Mouse (Mus musculus) limb, embryonic 12.5 days (tissue): Measurements from ENCODE around the gene Grk2. TPM values are rescaled to one million over a fixed set of nuclear protein-coding genes. Genes with fewer than 3 reads are reported as not detected.

Experiments used
- ATAC-seq: fragments of 200-750 bp; cut with Nextera tagmentation; 2 replicates; pipeline ENCODE4 v1.8.0; 2017; ENCODE audit warnings: low read depth, moderate TSS enrichment; ENCODE audit not compliant: insufficient number of reproducible peaks, insufficient read depth, low FRiP score, low TSS enrichment
- H3K27ac ChIP-seq: fragments of 300-500 bp; sonication (generic); 2 replicates; pipeline ENCODE4 v1.5.1; 2016; ENCODE audit warnings: mild to moderate bottlenecking, moderate library complexity
- H3K27me3 ChIP-seq: fragments of 300-500 bp; sonication (generic); 2 replicates; pipeline ENCODE4 v1.6.1; 2016; ENCODE audit warnings: mild to moderate bottlenecking, moderate library complexity
- H3K36me3 ChIP-seq: fragments of 300-500 bp; sonication (generic); 2 replicates; pipeline ENCODE4 v1.6.1; 2016; ENCODE audit warnings: mild to moderate bottlenecking, moderate library complexity
- H3K4me1 ChIP-seq: fragments of 300-500 bp; sonication (generic); replicated peaks from 2 replicates; pipeline ENCODE4 v1.6.1; 2016
- H3K4me2 ChIP-seq: fragments of 300-500 bp; sonication (generic); 2 replicates; pipeline ENCODE4 v1.6.1; 2016; ENCODE audit warnings: mild to moderate bottlenecking, moderate library complexity
- H3K4me3 ChIP-seq: fragments of 300-500 bp; sonication (generic); replicated peaks from 2 replicates; pipeline ENCODE4 v1.5.1; 2016; ENCODE audit warnings: mild to moderate bottlenecking
- H3K9ac ChIP-seq: fragments of 300-500 bp; sonication (generic); replicated peaks from 2 replicates; pipeline ENCODE4 v1.6.1; 2016; ENCODE audit warnings: mild to moderate bottlenecking, moderate library complexity
- H3K9me3 ChIP-seq: fragments of 300-500 bp; sonication (generic); 2 replicates; pipeline ENCODE4 v1.6.1; 2016; ENCODE audit warnings: mild to moderate bottlenecking, moderate library complexity
- WGBS: fragments of 180-500 bp; shearing (Covaris S2); methylation state at CpG from one replicate; pipeline ENCODE4 v1.1.7; 2016; 5-methylcytosine and 5-hydroxymethylcytosine counted together
- polyA plus RNA-seq: library from polyadenylated mRNA; unstranded; fragments of >200 nt; fragmentation: Nextera tagmentation; extraction: Ambion mirVana; gene quantifications from 2 replicates; pipeline ENCODE4 v1.2.1, GENCODE M21; 2016

Gene Grk2
- polyA plus RNA-seq, 1 experiment from 2014 or later = 16.1 TPM

DNA sequence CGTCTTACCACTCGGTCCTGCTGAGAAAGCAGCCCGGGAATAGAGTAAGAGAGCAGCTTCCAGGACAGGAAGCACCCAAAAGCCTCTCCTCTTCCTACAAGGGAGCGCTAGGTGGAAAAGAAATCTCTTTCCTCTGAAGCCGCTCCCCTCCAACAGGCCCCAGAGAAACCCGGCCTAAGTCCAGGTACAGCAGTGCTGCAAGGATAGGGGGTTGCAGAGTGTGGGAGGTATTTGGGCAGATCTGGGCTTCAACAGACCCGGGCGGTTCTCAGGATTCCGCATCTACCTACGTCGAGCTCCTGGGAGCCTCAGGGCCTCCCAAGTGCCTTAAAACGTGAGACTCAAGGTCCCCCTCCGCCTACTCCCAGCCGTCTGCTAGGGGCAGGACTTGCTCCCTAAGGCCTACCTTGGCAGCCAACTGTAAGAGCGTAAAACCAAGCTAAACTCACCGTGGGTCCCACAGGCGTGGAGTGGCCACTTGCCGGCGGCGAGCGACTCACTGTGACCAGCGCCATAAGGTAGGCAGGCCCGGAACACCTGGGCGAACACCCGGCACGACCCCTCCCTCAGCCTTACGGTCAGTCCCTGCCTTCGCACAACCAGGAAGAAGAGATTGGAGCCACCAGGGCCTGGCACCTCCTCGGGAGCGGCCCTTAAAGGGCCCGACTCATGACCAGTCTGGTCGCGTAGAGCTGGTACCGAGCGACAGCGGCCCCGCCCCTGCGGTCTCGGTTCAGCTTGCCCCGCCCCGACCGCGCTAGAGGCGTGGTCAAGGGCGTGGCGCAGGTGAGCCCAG lies 37.3 kb downstream of the Grk2 start, which contains the start of gene Ssh3:
TSS of gene Ssh3 (minus strand) at position 615 of the 796 bp plus-strand sequence.
- Histone ChIP-seq H3K27me3 (peaks cover 50% of the 10 kb centered on the region), H3K4me1 (peaks cover 15% of the 10 kb centered on the region; the same call in 1 of the 2 replicates), H3K4me2 (peak within 1 kb of the TSS; percentile 79), H3K9ac (peak within 1 kb of the TSS; percentile 63), H3K9me3 (no peaks in the 10 kb centered on the region), H3K27ac (no peak within 1 kb of the TSS), H3K4me3 (peak within 1 kb of the TSS; percentile 50), H3K36me3 (peaks cover 21% of the 10 kb centered on the region)
- 5% methylated on average over 46 of the region's 46 CpGs for WGBS
- ATAC-seq = peak; percentile 84

DNA sequence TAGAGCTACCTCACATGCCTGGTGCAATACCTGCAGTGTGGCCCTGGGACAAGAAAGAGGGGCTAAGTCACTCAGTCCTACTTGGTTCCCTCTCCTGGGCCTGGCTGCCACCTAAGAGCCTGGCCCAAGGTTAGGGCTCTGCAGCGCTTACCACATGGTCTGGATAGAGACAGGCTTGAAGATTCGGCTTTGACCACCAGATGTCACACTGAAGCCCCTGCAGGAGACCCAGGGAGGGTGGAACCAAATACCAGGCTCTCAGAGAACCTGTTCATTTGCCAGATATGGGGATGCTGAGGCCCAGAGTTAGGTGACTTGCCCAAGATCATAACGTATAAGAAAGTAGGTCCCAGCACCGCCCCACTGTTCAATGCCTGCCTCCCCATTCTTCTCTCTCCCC lies 40.1 kb downstream of the Grk2 start:
- Histone ChIP-seq H3K9me3 (no peaks in the 10 kb centered on the region), H3K36me3 (peaks cover 6% of the 10 kb centered on the region; the same call in 1 of the 2 replicates), H3K9ac (no peak overlapping the region), H3K4me1 (peaks cover 20% of the 10 kb centered on the region; the same call in 1 of the 2 replicates), H3K4me3 (no peak overlapping the region), H3K4me2 (no peak overlapping the region), H3K27ac (no peak overlapping the region), H3K27me3 (peaks cover 46% of the 10 kb centered on the region)
- WGBS = 62% methylated on average over 4 of the region's 4 CpGs
- no peak for ATAC-seq

GRCm38 (mm10) chr19:4264171-4264780 lies 41.7 kb downstream of the Grk2 start:
- Histone ChIP-seq H3K9ac (no peak overlapping the region), H3K9me3 (no peaks in the 10 kb centered on the region), H3K4me3 (no peak overlapping the region), H3K27ac (no peak overlapping the region), H3K36me3 (no peaks in the 10 kb centered on the region; the same call in 1 of the 2 replicates), H3K4me2 (no peak overlapping the region), H3K27me3 (peaks cover 29% of the 10 kb centered on the region), H3K4me1 (peaks cover 18% of the 10 kb centered on the region; the same call in 1 of the 2 replicates)
- ATAC-seq = no peak
- 91% methylated on average over 6 of the region's 6 CpGs for WGBS

GRCm38 (mm10) chr19:4263702-4264101 lies 42.3 kb downstream of the Grk2 start:
- Histone ChIP-seq H3K4me1 (peaks cover 13% of the 10 kb centered on the region; the same call in 1 of the 2 replicates), H3K9ac (no peak overlapping the region), H3K4me2 (no peak overlapping the region), H3K36me3 (no peaks in the 10 kb centered on the region; the same call in 1 of the 2 replicates), H3K27me3 (peaks cover 24% of the 10 kb centered on the region), H3K27ac (no peak overlapping the region), H3K4me3 (no peak overlapping the region), H3K9me3 (no peaks in the 10 kb centered on the region)
- 65% methylated on average over 14 of the region's 14 CpGs for WGBS
- 0 out of 2 replicates have a peak, but pooled peaks have one; percentile 8 for ATAC-seq

DNA sequence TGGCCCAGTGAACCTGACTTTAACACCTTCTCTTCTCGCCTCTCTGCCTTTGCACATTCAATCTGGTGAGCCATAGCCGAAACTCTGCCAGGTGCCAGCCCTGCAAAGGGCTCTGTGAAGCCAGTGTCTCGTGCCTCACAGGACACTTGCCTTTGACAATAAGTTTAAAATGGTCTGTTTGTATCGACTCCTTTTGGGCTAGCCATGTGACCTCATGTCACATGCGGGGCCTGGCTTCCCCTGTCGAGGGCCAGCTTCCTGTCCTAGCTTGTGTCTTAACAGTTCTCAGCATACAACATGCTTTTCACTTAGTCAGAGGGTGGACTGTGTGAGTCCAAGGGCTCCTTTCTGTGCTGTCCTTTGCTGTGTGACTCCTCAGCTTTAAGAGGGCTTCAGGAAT lies 43.3 kb downstream of the Grk2 start:
- 75% methylated on average over 6 of the region's 6 CpGs for WGBS
- Histone ChIP-seq H3K4me1 (peaks cover 9% of the 10 kb centered on the region), H3K9ac (0 out of 2 replicates have a peak overlapping the region, but pooled peaks have one; percentile 32), H3K27ac (no peak overlapping the region), H3K27me3 (peaks cover 14% of the 10 kb centered on the region), H3K9me3 (no peaks in the 10 kb centered on the region), H3K4me2 (no peak overlapping the region), H3K4me3 (no peak overlapping the region), H3K36me3 (no peaks in the 10 kb centered on the region; the same call in 1 of the 2 replicates)
- ATAC-seq = no peak

- ATAC-seq = no peak
- Histone ChIP-seq H3K9me3 (no peaks in the 10 kb centered on the region), H3K4me3 (no peak overlapping the region), H3K9ac (no peak overlapping the region), H3K27me3 (peaks cover 3% of the 10 kb centered on the region), H3K4me1 (peaks cover 13% of the 10 kb centered on the region), H3K36me3 (no peaks in the 10 kb centered on the region; the same call in 1 of the 2 replicates), H3K27ac (no peak overlapping the region), H3K4me2 (no peak overlapping the region)
- WGBS = 63% methylated on average over 8 of the region's 8 CpGs
Observed at GRCm38 (mm10) chr19:4261038-4261698, 44.9 kb downstream of the Grk2 start.

- peak overlapping the region; percentile 61 for H3K4me3 ChIP-seq
- peaks cover 3% of the 10 kb centered on the region; the same call in 1 of the 2 replicates for H3K9me3 ChIP-seq
- no peak overlapping the region for H3K27ac ChIP-seq
- ATAC-seq = peak; percentile 41; the same call in 1 of the 2 replicates
- H3K36me3 ChIP-seq = no peaks in the 10 kb centered on the region
- H3K4me2 ChIP-seq = peak overlapping the region; percentile 92
- peaks cover 8% of the 10 kb centered on the region; the same call in 1 of the 2 replicates for H3K4me1 ChIP-seq
- H3K9ac ChIP-seq = peak overlapping the region; percentile 66
- no peaks in the 10 kb centered on the region for H3K27me3 ChIP-seq
- WGBS = 18% methylated on average over 12 of the region's 12 CpGs
Observed at GRCm38 (mm10) chr19:4257897-4258252, 48.1 kb downstream of the Grk2 start.

DNA sequence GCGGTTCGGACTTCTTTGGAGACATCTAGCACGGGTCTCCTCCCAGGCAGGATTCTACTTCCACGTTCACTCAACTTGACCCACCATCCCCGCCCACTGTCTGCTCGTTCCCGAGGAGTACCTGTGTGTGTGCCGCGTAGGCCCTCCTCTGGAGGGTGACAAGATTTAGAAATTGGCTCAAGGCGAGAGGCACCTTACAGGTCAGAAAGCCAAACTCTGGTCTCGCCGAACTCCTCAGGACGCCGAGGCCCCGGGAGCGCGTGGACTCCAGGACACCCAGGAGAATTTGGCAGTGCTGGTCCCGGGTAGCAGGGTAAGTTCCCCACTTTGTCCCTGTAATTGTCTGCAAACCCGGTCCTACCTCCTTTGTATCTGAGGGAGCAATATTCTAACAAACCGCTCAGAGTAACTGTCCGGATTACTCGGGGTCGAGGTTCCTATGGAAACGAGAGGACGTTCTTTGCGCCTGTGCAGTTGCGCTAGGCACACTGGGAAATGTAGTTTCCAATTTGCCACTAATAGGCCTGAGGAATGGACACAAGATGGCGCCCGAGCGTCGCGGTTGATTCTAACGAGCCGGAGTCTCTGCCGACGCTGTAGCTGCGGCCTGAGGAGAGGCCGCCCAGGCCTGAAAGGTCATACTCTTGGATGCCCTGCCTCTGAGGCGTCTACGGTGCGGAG lies 48.7 kb downstream of the Grk2 start:
- peak overlapping the region; percentile 92 for H3K4me2 ChIP-seq
- H3K9ac ChIP-seq = peak overlapping the region; percentile 66
- H3K27me3 ChIP-seq = no peaks in the 10 kb centered on the region
- peak; percentile 90 for ATAC-seq
- no peak overlapping the region for H3K27ac ChIP-seq
- peak overlapping the region; percentile 61 for H3K4me3 ChIP-seq
- H3K4me1 ChIP-seq = peaks cover 8% of the 10 kb centered on the region; the same call in 1 of the 2 replicates
- peaks cover 3% of the 10 kb centered on the region; the same call in 1 of the 2 replicates for H3K9me3 ChIP-seq
- WGBS = under 1% methylated on average over 41 of the region's 41 CpGs
- H3K36me3 ChIP-seq = no peaks in the 10 kb centered on the region

DNA sequence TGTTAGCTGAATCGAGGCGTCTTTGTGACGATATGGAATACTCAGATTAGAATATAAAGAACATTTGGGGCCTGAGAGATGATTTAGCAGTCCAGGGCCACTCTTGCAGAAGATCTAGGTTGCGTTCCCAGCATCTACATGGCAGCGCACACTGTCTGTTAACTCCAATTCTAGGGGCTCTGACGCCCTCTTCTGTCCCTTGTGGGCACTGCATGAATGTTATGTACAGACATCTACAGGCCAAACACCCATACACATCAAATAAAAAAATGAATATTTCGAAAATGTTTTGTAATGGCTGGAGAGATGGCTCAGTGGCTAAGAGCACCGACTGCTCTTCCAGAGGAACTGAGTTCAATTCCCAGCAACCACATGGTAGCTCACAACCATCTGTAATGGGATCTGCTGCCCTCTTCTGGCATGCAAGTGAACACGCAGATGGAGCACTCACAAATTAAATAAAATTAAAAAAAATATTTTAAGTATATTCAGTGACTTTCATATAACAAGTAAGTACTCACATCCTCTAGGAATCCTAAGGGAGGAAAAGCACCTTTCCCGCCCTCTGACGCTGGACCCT lies 50.3 kb downstream of the Grk2 start:
- no peak for ATAC-seq
- H3K4me2 ChIP-seq = no peak overlapping the region
- H3K9me3 ChIP-seq = peaks cover 3% of the 10 kb centered on the region; the same call in 1 of the 2 replicates
- H3K4me1 ChIP-seq = peaks cover 8% of the 10 kb centered on the region; the same call in 1 of the 2 replicates
- no peak overlapping the region for H3K27ac ChIP-seq
- 77% methylated on average over 11 of the region's 11 CpGs for WGBS
- H3K9ac ChIP-seq = no peak overlapping the region
- no peaks in the 10 kb centered on the region for H3K27me3 ChIP-seq
- H3K36me3 ChIP-seq = no peaks in the 10 kb centered on the region
- H3K4me3 ChIP-seq = no peak overlapping the region

DNA sequence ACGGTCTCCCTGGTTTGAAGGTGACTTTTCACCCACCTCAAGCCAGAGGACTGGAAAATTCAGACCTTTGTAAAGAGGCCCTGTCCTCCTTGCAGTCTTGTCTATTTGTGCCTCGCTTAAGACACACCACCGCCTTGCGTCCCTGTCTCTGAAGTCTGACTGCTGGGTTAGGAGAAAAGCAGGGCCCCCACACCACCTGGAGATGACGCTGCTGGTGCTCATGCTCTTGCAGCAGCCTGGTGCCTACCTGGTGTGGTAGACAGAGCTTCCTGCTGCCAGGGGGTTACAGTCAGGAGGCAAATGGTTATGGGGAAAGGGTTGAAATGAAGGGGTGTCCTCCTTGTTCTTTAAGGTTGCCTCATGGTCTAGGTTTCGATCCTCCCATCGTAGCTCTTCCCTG lies 51.8 kb downstream of the Grk2 start:
- H3K27ac ChIP-seq = no peak overlapping the region
- 87% methylated on average over 7 of the region's 7 CpGs for WGBS
- ATAC-seq = no peak

More for the DNA sequence above, 51.8 kb downstream of the Grk2 start:
- no peak overlapping the region for H3K4me3 ChIP-seq
- H3K36me3 ChIP-seq = no peaks in the 10 kb centered on the region
- peaks cover 3% of the 10 kb centered on the region; the same call in 1 of the 2 replicates for H3K9me3 ChIP-seq
- no peak overlapping the region for H3K9ac ChIP-seq
- no peaks in the 10 kb centered on the region for H3K27me3 ChIP-seq
- H3K4me2 ChIP-seq = no peak overlapping the region
- peaks cover 8% of the 10 kb centered on the region; the same call in 1 of the 2 replicates for H3K4me1 ChIP-seq
